Mouse (Mus musculus) midbrain, embryonic 16.5 days (tissue): Measurements from ENCODE around the gene Wars. TPM values are rescaled to one million over a fixed set of nuclear protein-coding genes. Genes with fewer than 3 reads are reported as not detected.

Source experiments
- ATAC-seq: fragments of 200-750 bp; cut with Nextera tagmentation; 2 replicates; pipeline ENCODE4 v1.8.0; 2017; ENCODE audit warnings: moderate TSS enrichment
- H3K27ac ChIP-seq: fragments of 300-500 bp; sonication (generic); 2 replicates; pipeline ENCODE4 v1.5.1; 2014; ENCODE audit warnings: mild to moderate bottlenecking, low read length, mixed read lengths
- H3K27me3 ChIP-seq: fragments of 300-500 bp; sonication (generic); 2 replicates; pipeline ENCODE4 v1.6.1; 2014; ENCODE audit warnings: low read depth, low read length, mixed read lengths; ENCODE audit not compliant: control insufficient read depth, insufficient read depth
- H3K36me3 ChIP-seq: fragments of 300-500 bp; sonication (generic); 2 replicates; pipeline ENCODE4 v1.6.1; 2014; ENCODE audit warnings: mild to moderate bottlenecking, low read length, moderate library complexity, mixed read lengths; ENCODE audit not compliant: control insufficient read depth, insufficient read depth
- H3K4me1 ChIP-seq: fragments of 300-500 bp; sonication (generic); 2 replicates; pipeline ENCODE4 v1.6.1; 2014; ENCODE audit warnings: mild to moderate bottlenecking, low read length, mixed read lengths; ENCODE audit not compliant: control insufficient read depth, insufficient read depth
- H3K4me2 ChIP-seq: fragments of 300-500 bp; sonication (generic); 2 replicates; pipeline ENCODE4 v1.6.1; 2014; ENCODE audit warnings: mild to moderate bottlenecking, low read length, mixed read lengths
- H3K4me3 ChIP-seq: fragments of 300-500 bp; sonication (generic); 2 replicates; pipeline ENCODE4 v1.5.1; 2014; ENCODE audit warnings: low read depth, mild to moderate bottlenecking, low read length, moderate library complexity, mixed read lengths
- H3K9ac ChIP-seq: fragments of 300-500 bp; sonication (generic); 2 replicates; pipeline ENCODE4 v1.6.1; 2014; ENCODE audit warnings: low read depth, low read length, mixed read lengths
- H3K9me3 ChIP-seq: fragments of 300-500 bp; sonication (generic); replicated peaks from 2 replicates; pipeline ENCODE4 v1.6.1; 2014; ENCODE audit warnings: mild to moderate bottlenecking, low read length, mixed read lengths; ENCODE audit not compliant: control insufficient read depth, poor library complexity, severe bottlenecking
- WGBS: fragments of 180-500 bp; shearing (Covaris S2); extraction: QIAGEN DNeasy Blood & Tissue Kit; methylation state at CpG from one replicate; pipeline ENCODE4 v1.1.7; 2014; 5-methylcytosine and 5-hydroxymethylcytosine counted together
- polyA plus RNA-seq: library from polyadenylated mRNA; unstranded; fragments of >200 nt; fragmentation: Nextera tagmentation; extraction: Ambion mirVana; gene quantifications from 2 replicates; pipeline ENCODE4 v1.2.1, GENCODE M21; 2015

The Wars gene
- polyA plus RNA-seq, 1 experiment from 2014 or later: 109 TPM

DNA sequence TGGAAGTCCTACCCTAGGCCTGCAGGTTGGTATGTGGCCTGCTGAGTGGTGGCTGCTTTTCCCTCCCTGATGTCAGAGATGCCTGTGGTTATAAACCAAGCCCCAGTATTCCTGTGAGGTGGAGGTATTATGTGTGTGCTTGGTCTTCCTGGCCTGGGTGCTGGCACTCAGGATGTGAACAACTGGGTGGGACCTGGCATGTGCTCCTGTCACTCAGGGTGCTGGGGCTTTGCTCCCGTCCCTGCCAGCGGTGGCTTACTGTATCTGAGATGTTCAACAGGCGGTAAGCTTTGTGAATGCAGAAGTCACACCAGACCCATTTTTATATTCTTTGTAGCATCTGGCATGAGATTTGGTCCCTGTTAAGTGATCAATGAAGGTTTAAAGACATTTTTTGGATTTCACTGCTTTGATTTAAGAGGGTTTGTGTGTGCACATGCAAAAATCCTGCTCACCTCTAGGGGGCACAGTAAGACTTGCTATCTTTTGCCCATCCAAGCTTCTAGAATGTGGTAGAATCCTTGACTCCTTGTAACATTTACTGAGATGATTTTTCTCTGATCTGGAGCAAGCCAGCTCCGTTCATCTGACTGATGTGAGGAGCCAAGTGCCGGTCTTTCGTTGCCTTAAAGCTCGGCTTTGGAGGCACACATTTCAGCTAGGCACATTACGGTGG lies 9.8 kb upstream of the Wars start:
- Histone ChIP-seq H3K4me1 (peaks cover 22% of the 10 kb centered on the region), H3K9ac (no peak overlapping the region), H3K27ac (no peak overlapping the region), H3K4me3 (no peak overlapping the region), H3K9me3 (no peaks in the 10 kb centered on the region), H3K27me3 (no peaks in the 10 kb centered on the region), H3K4me2 (no peak overlapping the region), H3K36me3 (no peaks in the 10 kb centered on the region)
- 0 out of 2 replicates have a peak, but pooled peaks have one; percentile 54 for ATAC-seq
- 58% methylated on average over 8 of the region's 8 CpGs for WGBS

DNA sequence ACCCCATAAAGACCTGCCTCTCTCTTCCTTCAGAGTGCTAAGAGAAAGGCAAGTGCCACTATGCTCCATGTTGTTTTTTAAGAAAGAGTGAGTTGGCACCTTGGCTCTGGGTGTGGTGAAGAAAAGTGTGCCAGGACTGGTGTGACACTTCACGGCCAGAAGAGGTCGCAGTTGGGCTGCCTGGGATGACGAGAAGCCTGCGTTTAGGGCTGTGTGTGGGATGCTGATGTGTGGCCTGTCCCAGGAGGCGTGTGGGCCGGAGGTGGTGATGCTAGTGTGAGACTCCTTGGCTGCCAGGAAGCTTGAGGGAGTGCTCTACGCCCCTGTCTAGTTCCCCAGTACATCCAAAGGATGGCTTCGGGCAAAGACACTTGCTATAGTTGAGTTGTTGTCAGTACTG lies 9.0 kb upstream of the Wars start:
- no peak overlapping the region for H3K9ac ChIP-seq
- H3K36me3 ChIP-seq: no peaks in the 10 kb centered on the region
- no peaks in the 10 kb centered on the region for H3K9me3 ChIP-seq
- WGBS: 18% methylated on average over 8 of the region's 8 CpGs
- no peak overlapping the region for H3K27ac ChIP-seq
- no peak overlapping the region for H3K4me2 ChIP-seq
- H3K4me3 ChIP-seq: no peak overlapping the region
- peak; percentile 47; the same call in 1 of the 2 replicates for ATAC-seq
- H3K4me1 ChIP-seq: peaks cover 22% of the 10 kb centered on the region
- H3K27me3 ChIP-seq: no peaks in the 10 kb centered on the region

DNA sequence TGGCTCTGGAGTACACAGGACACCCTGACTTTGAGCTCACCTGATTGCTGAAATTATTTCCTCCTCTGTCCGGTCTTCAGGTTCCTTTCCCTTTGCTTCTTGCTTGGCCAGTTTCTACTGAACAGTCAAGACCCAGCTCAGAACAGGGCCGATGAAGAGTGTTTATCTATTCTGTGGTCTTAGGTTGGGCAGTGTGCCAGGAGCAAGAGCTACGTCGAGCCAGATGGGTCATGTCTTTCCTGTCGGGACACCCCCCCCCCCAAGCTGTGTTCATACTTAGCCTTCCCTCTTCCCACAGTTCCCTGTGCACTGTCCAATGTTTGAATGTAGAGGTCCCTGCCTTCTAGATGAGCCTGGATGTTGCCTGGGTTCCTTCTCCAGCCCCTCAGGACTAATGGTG lies 7.4 kb upstream of the Wars start:
- Histone ChIP-seq H3K4me3 (no peak overlapping the region), H3K9me3 (no peaks in the 10 kb centered on the region), H3K27ac (no peak overlapping the region), H3K9ac (no peak overlapping the region), H3K4me2 (no peak overlapping the region), H3K36me3 (no peaks in the 10 kb centered on the region), H3K27me3 (no peaks in the 10 kb centered on the region), H3K4me1 (peaks cover 19% of the 10 kb centered on the region)
- no peak for ATAC-seq
- 79% methylated on average over 5 of the region's 5 CpGs for WGBS

DNA sequence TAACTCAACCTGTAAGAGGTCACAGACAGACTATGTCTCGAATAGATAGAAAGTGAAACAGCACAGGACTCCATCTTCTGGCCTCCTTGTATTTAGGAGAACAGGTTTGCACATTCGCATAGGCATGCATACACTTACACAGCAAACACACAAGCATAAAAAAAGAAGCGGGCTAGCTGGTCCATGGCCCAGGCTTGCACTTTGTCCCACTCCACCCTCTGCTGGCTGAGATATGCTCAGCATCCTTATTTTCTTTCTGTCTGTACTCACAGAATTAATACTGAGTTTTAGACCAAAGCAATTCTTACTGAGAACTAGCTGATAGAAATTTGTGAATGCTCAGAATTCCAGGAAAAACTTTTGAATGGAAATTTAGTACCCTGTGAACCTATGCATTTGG lies 2.0 kb upstream of the Wars start:
- 69% methylated on average over 3 of the region's 3 CpGs for WGBS
- no peak overlapping the region for H3K27ac ChIP-seq
- H3K36me3 ChIP-seq: no peaks in the 10 kb centered on the region
- no peak overlapping the region for H3K9ac ChIP-seq
- H3K4me3 ChIP-seq: no peak overlapping the region
- H3K9me3 ChIP-seq: no peaks in the 10 kb centered on the region
- no peaks in the 10 kb centered on the region for H3K27me3 ChIP-seq
- ATAC-seq: no peak
- H3K4me1 ChIP-seq: peaks cover 20% of the 10 kb centered on the region
- H3K4me2 ChIP-seq: no peak overlapping the region

DNA sequence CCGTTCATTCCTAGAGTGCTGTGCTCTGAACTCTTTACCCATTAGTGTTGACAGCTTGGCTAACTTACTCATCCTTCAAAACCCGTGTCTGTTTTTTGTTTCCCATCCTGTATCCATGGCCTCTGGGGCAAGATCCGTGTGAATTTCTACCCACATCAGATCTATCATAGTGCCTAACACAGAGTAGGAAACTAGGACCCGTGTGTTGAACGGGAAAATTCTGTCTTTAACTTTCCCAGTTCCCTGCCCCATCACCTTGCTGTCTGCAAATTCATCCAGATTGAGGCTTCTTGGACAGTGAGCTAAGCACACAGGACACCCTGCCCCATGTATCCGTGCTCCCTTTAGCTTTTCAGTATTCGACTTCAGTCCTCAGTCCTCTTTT lies 450 bp upstream of the Wars start:
- peak overlapping the region; percentile 4; the same call in 1 of the 2 replicates for H3K27ac ChIP-seq

DNA sequence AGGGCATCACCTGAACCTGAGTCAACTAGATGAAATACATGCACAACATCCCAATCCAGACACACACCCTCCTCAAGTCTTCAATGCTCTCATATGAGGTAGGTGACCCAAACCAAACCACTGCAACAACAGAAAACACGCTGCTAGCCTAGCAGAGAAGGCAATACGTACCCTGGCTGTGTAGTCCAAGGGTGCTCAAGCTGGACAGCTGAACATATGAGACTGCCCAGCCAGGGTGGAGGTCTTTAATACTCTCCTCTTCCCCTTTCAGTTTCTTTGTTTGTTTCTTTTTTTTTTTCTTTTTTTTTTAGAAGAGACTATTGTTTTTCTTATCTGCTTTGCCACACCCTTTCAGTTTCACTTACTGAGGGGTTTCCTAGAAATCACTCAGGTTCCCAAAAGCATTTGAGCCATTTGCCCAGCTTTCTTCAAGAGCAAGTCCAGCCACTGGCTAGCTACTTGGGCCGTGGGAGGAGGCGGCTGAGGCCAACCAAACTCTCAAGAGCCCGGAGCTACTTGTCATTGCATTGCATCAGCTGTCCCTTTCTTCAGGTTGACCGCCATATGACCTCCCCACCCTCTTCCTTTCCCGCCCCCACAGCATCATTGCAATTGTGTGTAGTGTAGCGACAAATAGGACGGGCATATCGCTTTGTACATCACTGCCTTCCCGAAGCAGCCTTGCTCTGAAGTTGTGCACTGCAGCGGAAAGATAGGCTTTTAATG lies 822 bp downstream of the Wars start, which contains the start of gene Wdr25:
TSS of gene Wdr25 (plus strand) at position 643 of the 726 bp plus-strand sequence.
- peak within 1 kb of the TSS; percentile 49 for H3K4me3 ChIP-seq
- H3K9me3 ChIP-seq: no peaks in the 10 kb centered on the region
- peak; percentile 4; the same call in 1 of the 2 replicates for ATAC-seq
- H3K27ac ChIP-seq: peak within 1 kb of the TSS; percentile 4; the same call in 1 of the 2 replicates
- 24% methylated on average over 12 of the region's 12 CpGs for WGBS
- peaks cover 20% of the 10 kb centered on the region for H3K4me1 ChIP-seq
- no peaks in the 10 kb centered on the region for H3K27me3 ChIP-seq
- peak within 1 kb of the TSS; percentile 97 for H3K4me2 ChIP-seq
- peak within 1 kb of the TSS; percentile 63 for H3K9ac ChIP-seq
- H3K36me3 ChIP-seq: peaks cover 3% of the 10 kb centered on the region; the same call in 1 of the 2 replicates

More for the DNA sequence above, 450 bp upstream of the Wars start:
- 3% methylated on average over 7 of the region's 7 CpGs for WGBS
- H3K4me2 ChIP-seq: peak overlapping the region; percentile 76
- no peak; the same call in 1 of the 2 replicates for ATAC-seq
- H3K4me1 ChIP-seq: peaks cover 20% of the 10 kb centered on the region
- H3K9me3 ChIP-seq: no peaks in the 10 kb centered on the region
- H3K36me3 ChIP-seq: no peaks in the 10 kb centered on the region; the same call in 1 of the 2 replicates
- peak overlapping the region; percentile 55 for H3K9ac ChIP-seq
- no peaks in the 10 kb centered on the region for H3K27me3 ChIP-seq
- peak overlapping the region; percentile 49 for H3K4me3 ChIP-seq

DNA sequence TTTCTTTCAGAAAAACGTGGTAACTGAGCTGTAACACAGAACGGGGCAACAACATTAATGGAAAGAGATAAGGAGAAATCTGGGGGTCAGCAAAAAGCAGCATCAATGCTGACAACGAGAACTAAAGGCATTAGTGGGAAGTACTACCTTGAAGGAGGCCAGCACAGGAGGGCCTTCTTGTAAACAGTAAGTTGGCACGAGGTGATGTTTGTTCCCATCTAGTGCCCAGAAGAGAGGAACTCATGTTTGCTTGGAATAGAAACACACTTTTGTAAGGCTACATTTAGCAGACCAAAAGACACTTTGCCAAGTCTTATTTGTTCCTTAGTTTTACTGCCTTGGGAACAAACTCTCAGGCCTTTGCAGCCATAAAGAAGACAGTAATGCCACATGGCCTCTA lies 5.3 kb downstream of the Wars start:
- WGBS: 70% methylated on average over 4 of the region's 4 CpGs
- H3K4me2 ChIP-seq: no peak overlapping the region
- no peak overlapping the region for H3K4me3 ChIP-seq
- H3K27me3 ChIP-seq: no peaks in the 10 kb centered on the region
- H3K9ac ChIP-seq: no peak overlapping the region
- peaks cover 12% of the 10 kb centered on the region for H3K4me1 ChIP-seq
- H3K36me3 ChIP-seq: peaks cover 33% of the 10 kb centered on the region
- ATAC-seq: no peak
- no peaks in the 10 kb centered on the region for H3K9me3 ChIP-seq
- no peak overlapping the region for H3K27ac ChIP-seq

DNA sequence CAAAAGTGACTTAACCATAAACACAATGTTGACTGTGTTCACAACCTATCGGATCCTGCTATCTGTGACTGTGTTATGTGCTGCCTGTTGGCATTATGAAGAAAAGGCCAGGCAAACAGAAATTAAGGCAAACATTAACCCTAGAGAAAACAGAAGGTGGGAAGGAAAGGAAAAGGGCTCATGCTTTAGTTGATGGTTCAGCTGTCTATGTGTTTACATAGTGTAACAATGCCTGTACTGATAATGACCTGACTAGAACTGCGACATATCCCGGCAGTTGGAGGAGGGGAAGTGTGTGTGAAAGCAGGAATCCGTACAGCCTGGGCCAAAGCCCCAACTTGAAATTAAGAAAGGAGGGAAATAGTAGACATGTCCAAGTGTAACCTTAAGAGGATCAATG lies 6.9 kb downstream of the Wars start:
- H3K9ac ChIP-seq: no peak overlapping the region
- WGBS: 85% methylated on average over 4 of the region's 4 CpGs
- ATAC-seq: no peak
- H3K4me1 ChIP-seq: no peaks in the 10 kb centered on the region
- H3K9me3 ChIP-seq: no peaks in the 10 kb centered on the region
- H3K4me3 ChIP-seq: no peak overlapping the region
- H3K4me2 ChIP-seq: no peak overlapping the region
- H3K36me3 ChIP-seq: peaks cover 43% of the 10 kb centered on the region
- no peaks in the 10 kb centered on the region for H3K27me3 ChIP-seq
- H3K27ac ChIP-seq: no peak overlapping the region

DNA sequence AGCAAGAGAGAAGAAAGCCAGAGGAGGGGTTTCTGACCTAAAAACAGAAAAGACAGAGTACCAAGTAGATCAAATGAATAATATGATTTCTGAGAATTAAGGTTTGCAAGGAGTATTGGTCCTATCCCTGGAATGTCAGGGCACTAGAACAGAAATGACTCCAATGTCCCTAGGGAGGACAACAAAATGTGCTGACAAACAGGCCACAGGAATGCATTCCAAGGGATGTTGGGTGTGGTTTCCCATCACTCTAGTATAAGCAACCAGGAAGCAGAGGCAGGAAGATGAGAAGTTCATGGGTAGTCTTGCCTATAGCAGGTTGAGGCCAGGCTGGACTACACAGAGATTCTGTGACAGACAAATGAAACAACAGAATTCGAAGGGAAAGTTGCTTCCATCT lies 8.1 kb downstream of the Wars start:
- Histone ChIP-seq H3K27me3 (no peaks in the 10 kb centered on the region), H3K9me3 (no peaks in the 10 kb centered on the region), H3K36me3 (peaks cover 44% of the 10 kb centered on the region), H3K4me1 (no peaks in the 10 kb centered on the region), H3K4me3 (no peak overlapping the region), H3K9ac (no peak overlapping the region), H3K27ac (no peak overlapping the region), H3K4me2 (no peak overlapping the region)
- ATAC-seq: no peak
- WGBS: 100% methylated on average over 1 of the region's 1 CpGs
